Mouse (Mus musculus): ENCODE data around the gene Psma3. TPM values are rescaled to one million over a fixed set of nuclear protein-coding genes. Genes with fewer than 3 reads are reported as not detected.

Psma3 gene
- 100 to 1,000 TPM; 238 to 252 TPM for total RNA-seq (2021)

- intact Hi-C loops (cut with DNase I) = loop anchor here (2.0 to 5.0 kb wide), 2 partner anchors 40 to 98 kb away; partner anchors contain the start of gene Arid4a
- peak; percentile 94 for DNase-seq
Observed at GRCm38 (mm10) chr12:70974441-70975266, at the start of gene Psma3. TSS of gene Psma3 (plus strand) at chr12:70974621.

GRCm38 (mm10) chr12:70929781-70930180 lies 44.6 kb upstream of the Psma3 start:
- DNase-seq = no peak
- intact Hi-C loops (cut with DNase I) = no loop called here

GRCm38 (mm10) chr12:70937150-70937549 lies 37.3 kb upstream of the Psma3 start:
- peak in 1 of 2 experiments; percentile 25 for DNase-seq
- intact Hi-C loops (cut with DNase I) = no loop called here

GRCm38 (mm10) chr12:70937571-70938384 lies 36.6 kb upstream of the Psma3 start, which contains the start of gene Actr10:
TSS of gene Actr10 (plus strand) at chr12:70937857.
- DNase-seq = peak; percentile 94 to 96
- intact Hi-C loops (cut with DNase I) = no loop called here

- intact Hi-C loops (cut with DNase I) = no loop called here
- peak in 1 of 2 experiments; percentile 6 for DNase-seq
Observed at GRCm38 (mm10) chr12:70940806-70941205, 33.6 kb upstream of the Psma3 start.

- peak; percentile 17 to 28 for DNase-seq
- intact Hi-C loops (cut with DNase I) = no loop called here
Observed at GRCm38 (mm10) chr12:70944181-70944580, 30.2 kb upstream of the Psma3 start.

GRCm38 (mm10) chr12:70946585-70947256 lies 27.7 kb upstream of the Psma3 start:
- no peak for DNase-seq
- intact Hi-C loops (cut with DNase I) = no loop called here

- no peak for DNase-seq
Observed at GRCm38 (mm10) chr12:70958640-70959039, 15.8 kb upstream of the Psma3 start.

GRCm38 (mm10) chr12:70967581-70967980 lies 6.8 kb upstream of the Psma3 start:
- intact Hi-C loops (cut with DNase I) = loop anchor here (5.0 kb wide), 1 partner anchor 170 kb away; the partner anchor contains the start of genes 2700049A03Rik and Timm9

More at GRCm38 (mm10) chr12:70958640-70959039, 15.8 kb upstream of the Psma3 start:
- intact Hi-C loops (cut with DNase I) = no loop called here

GRCm38 (mm10) chr12:70968141-70968790 lies 6.2 kb upstream of the Psma3 start:
- intact Hi-C loops (cut with DNase I) = loop anchor here (5.0 kb wide), 1 partner anchor 169 kb away; the partner anchor contains the start of genes 2700049A03Rik and Timm9
- peak; percentile 89 for DNase-seq

More at GRCm38 (mm10) chr12:70967581-70967980, 6.8 kb upstream of the Psma3 start:
- DNase-seq = no peak

GRCm38 (mm10) chr12:70968791-70969307 lies 5.6 kb upstream of the Psma3 start:
- intact Hi-C loops (cut with DNase I) = loop anchor here (5.0 kb wide), 1 partner anchor 168 kb away; the partner anchor contains the start of genes 2700049A03Rik and Timm9
- peak; percentile 90 to 93 for DNase-seq

GRCm38 (mm10) chr12:70969485-70970184 lies 4.8 kb upstream of the Psma3 start:
- intact Hi-C loops (cut with DNase I) = loop anchor here (5.0 kb wide), 2 partner anchors 103 to 168 kb away; partner anchors contain the start of genes 2700049A03Rik and Timm9
- DNase-seq = peak; percentile 66 to 72

- no peak for DNase-seq
- intact Hi-C loops (cut with DNase I) = loop anchor here (2.0 to 5.0 kb wide), 2 partner anchors 41 to 98 kb away; partner anchors contain the start of gene Arid4a
Observed at GRCm38 (mm10) chr12:70973831-70974230, 590 bp upstream of the Psma3 start.

GRCm38 (mm10) chr12:70975406-70975805 lies 985 bp downstream of the Psma3 start:
- intact Hi-C loops (cut with DNase I) = loop anchor here (2.0 kb wide), 1 partner anchor 39 kb away; the partner anchor contains the start of gene Arid4a
- no peak for DNase-seq

- DNase-seq = no peak
- intact Hi-C loops (cut with DNase I) = loop anchor here (2.0 kb wide), 1 partner anchor 39 kb away; the partner anchor contains the start of gene Arid4a
Observed at GRCm38 (mm10) chr12:70975891-70976290, 1.5 kb downstream of the Psma3 start.

- intact Hi-C loops (cut with DNase I) = no loop called here
- no peak for DNase-seq
Observed at GRCm38 (mm10) chr12:70978345-70978744, 3.9 kb downstream of the Psma3 start.

GRCm38 (mm10) chr12:70984855-70985550 lies 10.6 kb downstream of the Psma3 start:
- no peak for DNase-seq
- intact Hi-C loops (cut with DNase I) = no loop called here

GRCm38 (mm10) chr12:70997225-70997624 lies 22.8 kb downstream of the Psma3 start:
- DNase-seq = no peak
- intact Hi-C loops (cut with DNase I) = no loop called here

Data from heart, postnatal 10 days (tissue).